Mouse (Mus musculus): Measurements from ENCODE around the gene Amotl2. TPM values are rescaled to one million over a fixed set of nuclear protein-coding genes. Genes with fewer than 3 reads are reported as not detected.

Amotl2 gene
- total and polyA plus RNA-seq, 2 experiments from 2014 or later: 27.6 to 106 TPM

DNA sequence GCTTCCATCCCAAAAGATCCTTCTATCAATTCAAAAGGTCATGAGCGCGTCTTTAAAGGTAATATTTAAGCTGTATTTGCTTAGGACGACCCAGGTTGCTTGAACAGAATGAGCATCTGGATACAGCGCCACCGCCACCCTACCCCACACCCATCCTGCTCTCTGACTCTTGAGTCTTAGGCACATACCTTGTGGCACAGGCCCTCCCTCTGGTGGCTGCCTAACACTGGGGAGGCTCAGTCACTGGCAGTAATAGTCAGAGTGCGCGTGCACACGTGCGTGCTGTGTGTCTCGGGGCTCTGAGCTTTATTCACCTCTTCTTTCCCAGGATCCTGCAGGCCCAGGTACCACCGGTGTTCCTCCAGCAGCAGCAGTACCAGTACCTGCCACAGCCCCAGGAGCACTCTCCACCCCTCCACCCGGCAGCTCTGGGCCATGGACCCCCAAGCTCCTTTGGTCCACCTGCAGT lies 6.8 kb downstream of the Amotl2 start:
- TF ChIP-seq CTCF (IDR thresholded peaks at IDR 0.05; ENCODE audit: low read depth): peak; percentile 42; the same call in 1 of the 2 replicates
- Histone ChIP-seq H3K9me3 (ENCODE audit: low read length) (no peaks in the 10 kb centered on the region), H3K4me3 (ENCODE audit: low read depth, low read length) (no peak overlapping the region), H3K36me3 (ENCODE audit: insufficient read depth) (peaks cover 62% of the 10 kb centered on the region), H3K9ac (no peak overlapping the region), H3K27ac (ENCODE audit: low read depth, low read length) (peak overlapping the region; percentile 50; the same call in 1 of the 2 replicates), H3K4me2 (ENCODE audit: low read depth) (no peak overlapping the region), H3K27me3 (ENCODE audit: insufficient read depth, low read length) (no peaks in the 10 kb centered on the region), H3K4me1 (ENCODE audit: insufficient read depth) (peaks cover 46% of the 10 kb centered on the region)
- no peak for DNase-seq
- 0 out of 2 replicates have a peak, but pooled peaks have one; percentile 0 for ATAC-seq
- WGBS: 53% methylated on average over 12 of the region's 12 CpGs

- DNase-seq (peak; percentile 77), ATAC-seq (peak; percentile 91)
- Histone ChIP-seq H3K9me3 (ENCODE audit: low read length) (no peaks in the 10 kb centered on the region), H3K4me2 (ENCODE audit: low read depth) (no peak overlapping the region), H3K9ac (no peak overlapping the region), H3K4me1 (ENCODE audit: insufficient read depth) (peaks cover 46% of the 10 kb centered on the region), H3K27ac (ENCODE audit: low read depth, low read length) (no peak overlapping the region), H3K4me3 (ENCODE audit: low read depth, low read length) (no peak overlapping the region), H3K27me3 (ENCODE audit: insufficient read depth, low read length) (no peaks in the 10 kb centered on the region), H3K36me3 (ENCODE audit: insufficient read depth) (peaks cover 69% of the 10 kb centered on the region)
- 7% methylated on average over 4 of the region's 4 CpGs for WGBS
- no peak for TF ChIP-seq CTCF (IDR thresholded peaks at IDR 0.05; ENCODE audit: low read depth)
These were observed 7.6 kb downstream of the Amotl2 start for GRCm38 (mm10) chr9:102723990-102724461.

DNA sequence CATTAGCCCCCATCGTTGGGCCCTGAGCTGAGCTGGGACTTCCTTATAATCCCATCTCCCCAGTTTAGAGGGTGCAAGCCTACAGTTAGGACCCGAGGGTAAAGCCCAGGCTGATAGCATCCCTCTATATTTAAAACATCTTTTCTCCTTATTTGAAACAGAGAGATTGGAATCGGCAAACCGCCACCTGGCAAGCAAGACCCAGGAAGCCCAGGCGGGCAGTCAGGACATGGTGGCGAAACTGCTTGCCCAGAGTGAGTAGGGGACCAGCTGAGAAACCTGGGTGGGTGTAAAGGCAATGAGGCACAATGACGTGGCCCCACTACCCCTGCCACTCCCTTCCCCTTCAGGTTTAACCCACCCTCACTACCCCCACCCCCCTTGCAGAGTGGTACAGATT lies 8.5 kb downstream of the Amotl2 start:
- Histone ChIP-seq H3K36me3 (ENCODE audit: insufficient read depth) (peaks cover 78% of the 10 kb centered on the region), H3K27ac (ENCODE audit: low read depth, low read length) (no peak overlapping the region), H3K4me2 (ENCODE audit: low read depth) (no peak overlapping the region), H3K4me3 (ENCODE audit: low read depth, low read length) (no peak overlapping the region), H3K9ac (no peak overlapping the region), H3K9me3 (ENCODE audit: low read length) (no peaks in the 10 kb centered on the region), H3K4me1 (ENCODE audit: insufficient read depth) (peaks cover 42% of the 10 kb centered on the region), H3K27me3 (ENCODE audit: insufficient read depth, low read length) (no peaks in the 10 kb centered on the region)
- no peak for ATAC-seq
- TF ChIP-seq CTCF (IDR thresholded peaks at IDR 0.05; ENCODE audit: low read depth): no peak
- no peak for DNase-seq
- 62% methylated on average over 7 of the region's 7 CpGs for WGBS

DNA sequence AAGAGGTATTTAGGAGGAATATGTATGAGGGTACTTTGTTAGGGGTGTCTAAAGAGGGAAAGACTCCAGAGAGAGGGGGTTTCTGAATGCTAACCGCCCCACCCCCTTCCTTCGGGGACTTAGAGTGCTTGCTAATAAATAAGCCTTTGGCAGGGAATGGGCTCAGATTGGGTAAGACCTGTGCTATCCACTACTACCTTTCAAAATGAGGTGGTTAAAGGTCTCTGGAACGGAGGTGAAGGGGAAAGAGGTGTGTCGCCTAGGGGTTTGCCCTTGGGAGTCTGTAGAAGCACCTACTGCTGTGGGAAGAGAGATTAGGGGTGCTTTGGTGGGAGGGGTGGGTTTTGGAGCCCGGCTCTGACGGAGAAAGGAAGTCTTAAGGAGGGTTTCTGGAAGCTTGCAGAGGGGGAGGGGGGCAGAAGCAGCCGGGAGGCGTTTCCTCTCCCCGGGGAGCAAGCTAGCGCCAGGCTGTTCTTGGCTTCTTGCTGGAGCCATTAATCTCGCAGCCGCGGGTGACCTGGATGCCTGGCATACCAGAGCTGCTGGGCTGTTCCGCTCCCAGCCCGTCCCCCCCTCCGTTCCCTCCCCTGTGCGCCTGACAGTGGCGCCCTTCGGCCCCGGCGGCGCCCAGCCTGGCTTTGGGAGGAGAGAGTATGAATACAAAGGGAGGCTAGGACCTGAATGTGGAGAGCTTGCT lies 9.6 kb downstream of the Amotl2 start:
- ATAC-seq (peak; percentile 44), DNase-seq (peak; percentile 63)
- peaks cover 81% of the 10 kb centered on the region for H3K36me3 ChIP-seq (ENCODE audit: insufficient read depth)
- H3K4me1 ChIP-seq (ENCODE audit: insufficient read depth): peaks cover 30% of the 10 kb centered on the region
- H3K4me2 ChIP-seq (ENCODE audit: low read depth): peak overlapping the region; percentile 28
- H3K27me3 ChIP-seq (ENCODE audit: insufficient read depth, low read length): no peaks in the 10 kb centered on the region
- no peak overlapping the region for H3K4me3 ChIP-seq (ENCODE audit: low read depth, low read length)
- no peaks in the 10 kb centered on the region for H3K9me3 ChIP-seq (ENCODE audit: low read length)
- no peak for TF ChIP-seq CTCF (IDR thresholded peaks at IDR 0.05; ENCODE audit: low read depth)
- 4% methylated on average over 20 of the region's 22 CpGs for WGBS
- H3K9ac ChIP-seq: peak overlapping the region; percentile 19
- peak overlapping the region; percentile 51; the same call in 1 of the 2 replicates for H3K27ac ChIP-seq (ENCODE audit: low read depth, low read length)

- Histone ChIP-seq H3K36me3 (ENCODE audit: insufficient read depth) (peaks cover 88% of the 10 kb centered on the region), H3K9ac (no peak overlapping the region), H3K4me3 (ENCODE audit: low read depth, low read length) (no peak overlapping the region), H3K27me3 (ENCODE audit: insufficient read depth, low read length) (no peaks in the 10 kb centered on the region), H3K4me1 (ENCODE audit: insufficient read depth) (peaks cover 23% of the 10 kb centered on the region), H3K4me2 (ENCODE audit: low read depth) (no peak overlapping the region), H3K27ac (ENCODE audit: low read depth, low read length) (no peak overlapping the region), H3K9me3 (ENCODE audit: low read length) (no peaks in the 10 kb centered on the region)
- no peak for DNase-seq
- ATAC-seq: no peak
- TF ChIP-seq CTCF (IDR thresholded peaks at IDR 0.05; ENCODE audit: low read depth): no peak
- WGBS: 62% methylated on average over 3 of the region's 3 CpGs
These were observed 10.3 kb downstream of the Amotl2 start for GRCm38 (mm10) chr9:102726811-102727210.

DNA sequence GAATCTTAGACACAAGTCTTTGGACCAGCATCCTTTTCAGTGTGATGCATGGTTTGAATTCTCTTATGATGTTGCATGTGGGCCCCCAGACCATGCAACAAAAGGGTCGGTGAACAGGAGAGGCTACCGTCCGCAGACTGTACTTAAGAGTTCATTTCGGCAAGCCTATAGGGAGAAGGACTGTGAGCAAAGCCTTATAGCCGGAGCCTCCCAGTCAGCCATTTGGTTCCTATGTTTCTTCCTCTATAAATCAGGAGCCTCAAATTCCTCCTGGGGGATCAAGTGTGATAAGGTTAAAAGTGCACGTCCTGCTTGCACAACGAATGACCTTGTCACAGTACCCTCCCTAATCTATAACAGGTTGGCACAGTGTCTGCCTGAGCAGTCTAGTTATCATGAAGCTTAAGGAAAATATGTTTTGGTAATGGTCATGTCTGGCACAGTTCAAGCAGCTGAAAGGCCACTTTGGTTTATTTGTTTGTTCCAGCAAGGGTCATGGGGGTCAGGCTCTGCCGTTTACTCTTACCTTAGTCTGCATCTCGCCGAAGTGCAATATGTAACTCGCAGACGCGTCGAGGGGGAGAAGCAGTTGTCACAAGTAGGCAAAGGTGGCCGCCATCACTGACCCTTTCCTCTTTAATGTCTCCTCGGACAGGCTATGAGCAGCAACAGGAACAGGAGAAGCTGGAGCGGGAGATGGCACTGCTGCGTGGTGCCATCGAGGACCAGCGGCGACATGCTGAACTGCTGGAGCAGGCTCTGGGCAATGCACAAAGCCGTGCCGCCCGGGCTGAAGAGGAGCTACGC lies 11.4 kb downstream of the Amotl2 start:
- H3K9ac ChIP-seq: no peak overlapping the region

GRCm38 (mm10) chr9:102728469-102728747 lies 11.9 kb downstream of the Amotl2 start:
- Histone ChIP-seq H3K9me3 (ENCODE audit: low read length) (no peaks in the 10 kb centered on the region), H3K36me3 (ENCODE audit: insufficient read depth) (peaks cover 90% of the 10 kb centered on the region), H3K4me3 (ENCODE audit: low read depth, low read length) (no peak overlapping the region), H3K9ac (no peak overlapping the region), H3K4me1 (ENCODE audit: insufficient read depth) (peaks cover 11% of the 10 kb centered on the region), H3K27ac (ENCODE audit: low read depth, low read length) (no peak overlapping the region), H3K27me3 (ENCODE audit: insufficient read depth, low read length) (no peaks in the 10 kb centered on the region), H3K4me2 (ENCODE audit: low read depth) (no peak overlapping the region)
- TF ChIP-seq CTCF (IDR thresholded peaks at IDR 0.05; ENCODE audit: low read depth): no peak
- DNase-seq: no peak
- 90% methylated on average over 9 of the region's 9 CpGs for WGBS
- ATAC-seq: no peak

More for the DNA sequence above, 11.4 kb downstream of the Amotl2 start:
- Histone ChIP-seq H3K4me1 (ENCODE audit: insufficient read depth) (peaks cover 12% of the 10 kb centered on the region), H3K27ac (ENCODE audit: low read depth, low read length) (no peak overlapping the region), H3K4me3 (ENCODE audit: low read depth, low read length) (no peak overlapping the region), H3K9me3 (ENCODE audit: low read length) (no peaks in the 10 kb centered on the region), H3K36me3 (ENCODE audit: insufficient read depth) (peaks cover 93% of the 10 kb centered on the region), H3K4me2 (ENCODE audit: low read depth) (no peak overlapping the region), H3K27me3 (ENCODE audit: insufficient read depth, low read length) (no peaks in the 10 kb centered on the region)
- TF ChIP-seq CTCF (IDR thresholded peaks at IDR 0.05; ENCODE audit: low read depth): no peak
- WGBS: 92% methylated on average over 25 of the region's 25 CpGs
- no peak for DNase-seq
- ATAC-seq: no peak

All from forebrain, postnatal 0 days (tissue).